Mouse (Mus musculus) left cerebral cortex, postnatal 36 days (tissue): ENCODE results near the gene Gprin1. TPM values are rescaled to one million over a fixed set of nuclear protein-coding genes. Genes with fewer than 3 reads are reported as not detected.

Source experiments
- DNase-seq, 2 experiments: peaks; one replicate each; pipeline ENCODE4 v3.0.0; 2021 to 2022; ENCODE audit warnings: low spot score in 2 of 2, mixed read lengths in 1 of 2
- intact Hi-C: fragments of 180-260 bp; cut with DNase I; formaldehyde crosslinking; loops from one replicate; pipeline ENCODE4 v1.15.1; 2025
- total RNA-seq, 2 experiments: library from RNA; stranded (reverse); gene quantifications; 2 replicates each; pipeline ENCODE4 v1.2.3; 2021

Gprin1 gene
- total RNA-seq, 2 experiments from 2014 or later = 127 to 128 TPM

DNA sequence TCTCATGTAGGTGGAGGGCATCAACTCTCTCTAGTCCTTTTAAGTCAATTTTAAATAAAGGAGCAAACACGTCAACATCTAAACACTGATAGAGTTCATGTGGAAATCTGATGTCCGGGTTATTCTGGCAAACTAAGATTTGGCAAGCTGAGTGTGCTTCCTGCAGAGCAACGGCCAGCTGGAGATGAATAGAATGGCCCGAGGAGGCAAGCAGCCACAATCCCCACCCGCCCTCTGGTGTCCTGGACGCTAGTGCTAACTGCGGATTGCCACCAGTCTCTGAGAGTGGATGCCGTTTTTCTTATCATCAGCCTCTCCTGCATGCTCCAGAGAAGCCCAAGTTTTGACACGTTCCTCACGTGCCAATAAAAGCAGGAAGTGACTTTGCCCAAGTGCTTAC, 2.8 kb downstream of the Gprin1 start:
- intact Hi-C loops = no loop called here
- DNase-seq = no peak

DNA sequence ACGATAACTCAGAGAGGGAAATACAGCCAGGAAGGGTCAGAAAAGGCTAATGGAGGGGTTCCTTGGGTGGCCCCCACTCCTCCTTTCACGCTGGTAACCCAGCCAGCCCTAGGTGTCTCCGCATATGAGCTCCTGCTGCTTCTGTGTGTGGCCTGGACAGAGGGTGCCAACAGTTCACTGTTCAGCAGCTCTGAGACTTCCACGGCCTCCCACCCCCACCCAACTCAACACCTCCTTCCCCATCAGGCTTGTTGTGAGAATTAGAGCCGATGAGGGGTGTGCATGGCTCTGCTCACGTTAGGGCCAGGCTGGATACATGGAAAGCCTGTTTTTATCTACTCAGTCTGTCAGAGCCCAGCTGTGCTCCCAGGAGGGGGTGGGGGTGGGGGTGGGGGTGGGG, 3.6 kb downstream of the Gprin1 start:
- intact Hi-C loops = no loop called here
- no peak for DNase-seq

DNA sequence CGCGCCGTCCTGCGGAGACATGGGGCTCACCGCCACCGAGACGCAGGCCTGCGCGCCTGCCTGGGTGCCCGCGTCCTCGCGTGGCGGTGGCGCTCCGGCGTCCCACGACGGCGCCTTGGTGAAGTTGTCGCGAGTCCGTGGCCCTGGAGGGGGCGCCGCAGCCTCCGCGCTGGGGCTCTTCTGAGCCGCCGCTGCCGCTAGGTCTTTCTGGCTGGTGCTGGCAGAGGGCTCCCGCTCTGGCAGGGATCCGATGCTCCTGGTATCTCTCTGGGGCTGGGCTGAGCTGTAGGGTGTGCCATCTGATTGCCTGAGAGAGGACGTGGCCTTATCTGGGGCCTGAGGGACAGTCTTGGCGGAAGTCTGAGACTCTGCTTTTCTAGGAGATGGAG, 11.5 kb downstream of the Gprin1 start:
- no peak for DNase-seq
- intact Hi-C loops = no loop called here

GRCm38 (mm10) chr13:54737488-54738212, 12.0 kb downstream of the Gprin1 start:
- no peak for DNase-seq
- intact Hi-C loops = no loop called here

DNA sequence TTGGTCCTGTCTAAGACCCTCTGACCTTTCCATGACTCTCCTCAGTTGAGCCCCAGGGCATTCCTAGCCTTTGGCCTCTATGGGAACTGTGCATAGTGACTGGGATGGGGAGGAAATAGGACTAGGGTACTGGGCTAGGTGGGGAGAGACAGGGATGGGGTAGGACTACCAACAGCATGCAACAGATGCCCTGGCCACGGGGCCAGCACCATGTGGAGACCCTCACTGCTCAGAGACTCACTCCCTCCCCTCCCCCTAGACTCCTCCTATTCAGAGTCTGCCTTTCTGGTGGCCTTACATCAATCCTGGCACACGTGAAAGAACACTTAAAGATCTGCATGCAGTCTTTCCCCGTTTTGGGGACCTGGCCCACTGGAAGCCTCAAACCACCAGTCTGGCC, 12.7 kb downstream of the Gprin1 start:
- intact Hi-C loops = no loop called here
- DNase-seq = no peak

DNA sequence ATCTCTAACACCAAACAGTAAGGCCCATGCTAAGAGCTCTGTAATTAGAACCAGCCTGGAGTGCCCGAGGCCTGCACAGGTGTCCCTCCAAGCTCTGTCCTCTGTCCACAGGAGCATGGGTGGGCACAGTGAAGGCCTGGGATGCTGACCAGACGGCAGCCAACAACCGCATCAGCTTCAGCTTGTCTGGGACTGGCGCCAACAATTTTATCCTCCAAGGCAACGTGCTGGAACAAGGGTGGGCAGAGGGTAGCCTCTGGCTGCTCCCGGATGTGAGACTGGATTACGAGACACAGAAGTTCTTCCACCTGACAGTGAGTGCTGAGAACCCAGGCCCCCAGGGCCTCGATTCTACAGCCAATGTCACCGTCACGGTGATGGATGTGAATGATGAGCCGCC, 23.5 kb downstream of the Gprin1 start:
- intact Hi-C loops = no loop called here
- no peak for DNase-seq

GRCm38 (mm10) chr13:54723143-54723542, 26.5 kb downstream of the Gprin1 start:
- intact Hi-C loops = no loop called here
- DNase-seq = no peak

DNA sequence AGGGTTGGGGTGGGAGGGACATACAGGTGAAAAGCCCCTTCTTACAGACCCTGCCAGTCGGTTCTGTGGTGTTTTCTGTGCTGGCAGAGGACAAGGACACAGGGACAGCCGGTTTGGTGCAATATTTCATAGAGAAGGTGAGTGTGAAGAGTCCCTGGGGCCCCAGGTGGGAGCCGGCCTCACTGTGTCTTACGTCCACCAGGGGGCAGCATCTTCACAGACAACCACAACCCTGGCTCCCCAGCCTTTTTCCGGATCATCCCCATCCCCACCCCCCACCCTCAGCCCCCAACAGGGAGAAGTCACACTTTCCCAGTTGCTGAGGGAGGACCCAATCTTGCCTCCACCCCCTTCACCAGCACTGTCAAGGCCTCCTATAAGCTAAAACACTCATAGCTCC, 32.8 kb downstream of the Gprin1 start:
- intact Hi-C loops = loop anchor here (2.0 to 10.0 kb wide), 4 partner anchors 40 to 458 kb away; no protein-coding TSS in a partner anchor

DNA sequence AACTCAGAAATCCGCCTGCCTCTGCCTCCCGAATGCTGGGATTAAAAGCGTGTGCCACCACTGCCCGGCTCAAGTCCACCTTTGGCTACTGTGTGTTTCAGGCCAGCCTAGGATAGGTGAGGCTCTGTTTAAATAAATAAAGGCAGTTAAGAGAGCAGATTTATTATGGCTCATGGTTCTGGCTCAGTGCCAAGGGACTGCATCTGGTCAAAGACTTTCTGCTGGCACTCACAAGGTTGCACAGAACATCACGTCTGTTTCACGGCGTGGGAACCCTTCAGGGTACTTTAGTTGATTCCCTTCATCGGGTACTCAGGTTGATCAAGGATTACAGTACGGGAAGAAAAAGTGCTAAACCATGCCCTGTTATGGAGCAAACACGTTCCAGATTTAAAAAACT, 34.7 kb downstream of the Gprin1 start:
- intact Hi-C loops = loop anchor here (5.0 to 10.0 kb wide), 2 partner anchors 362 to 460 kb away; no protein-coding TSS in a partner anchor
- DNase-seq = no peak

More for the DNA sequence above, 32.8 kb downstream of the Gprin1 start:
- peak; percentile 61 to 67 for DNase-seq

GRCm38 (mm10) chr13:54714393-54714792, 35.3 kb downstream of the Gprin1 start:
- intact Hi-C loops = loop anchor here (10.0 kb wide), 1 partner anchor 460 kb away; no protein-coding TSS in a partner anchor
- no peak for DNase-seq

GRCm38 (mm10) chr13:54710866-54711265, 38.8 kb downstream of the Gprin1 start:
- DNase-seq = no peak
- intact Hi-C loops = loop anchor here (10.0 kb wide), 1 partner anchor 464 kb away; no protein-coding TSS in a partner anchor

DNA sequence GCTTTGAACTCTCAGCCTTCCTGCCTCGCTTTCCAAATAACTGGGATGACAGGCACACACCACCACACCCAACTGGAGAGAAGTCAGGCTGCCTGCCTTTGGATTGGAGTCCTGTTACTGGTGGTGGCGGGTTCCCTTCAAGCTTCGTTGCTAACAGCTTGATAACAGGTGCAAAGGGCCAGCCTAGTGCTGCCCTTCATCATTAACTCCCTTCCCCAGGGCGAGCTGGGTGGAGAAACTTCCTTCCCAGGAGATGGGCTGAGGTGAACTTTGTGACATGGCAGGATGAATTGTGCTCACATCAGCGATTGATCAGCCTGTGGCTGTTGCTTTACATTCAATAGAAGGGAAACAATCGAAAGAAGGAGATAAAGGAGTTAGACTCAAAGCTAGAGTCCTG, 44.8 kb downstream of the Gprin1 start:
- intact Hi-C loops = no loop called here
- DNase-seq = no peak

DNA sequence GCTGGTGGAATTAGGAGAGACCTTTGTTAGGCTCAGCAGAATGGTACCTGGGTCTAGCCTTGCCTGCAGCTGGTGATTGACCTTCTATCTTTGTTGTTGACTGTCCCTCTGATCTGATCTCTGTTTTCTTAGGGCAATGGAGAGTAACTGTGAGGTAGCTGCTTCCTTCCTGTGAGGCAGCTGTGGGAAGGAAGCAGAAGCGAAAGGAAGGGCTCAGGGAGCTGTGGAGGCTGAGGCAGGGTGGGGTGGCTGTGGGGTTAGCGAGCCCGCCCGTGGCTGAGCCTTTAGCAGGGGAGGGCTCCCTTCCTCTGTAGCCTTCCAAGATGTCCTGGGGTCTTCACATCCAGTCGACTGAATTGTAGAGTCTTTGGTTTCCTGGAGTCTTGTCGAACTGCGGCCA, 47.2 kb downstream of the Gprin1 start:
- intact Hi-C loops = no loop called here
- DNase-seq = no peak

DNA sequence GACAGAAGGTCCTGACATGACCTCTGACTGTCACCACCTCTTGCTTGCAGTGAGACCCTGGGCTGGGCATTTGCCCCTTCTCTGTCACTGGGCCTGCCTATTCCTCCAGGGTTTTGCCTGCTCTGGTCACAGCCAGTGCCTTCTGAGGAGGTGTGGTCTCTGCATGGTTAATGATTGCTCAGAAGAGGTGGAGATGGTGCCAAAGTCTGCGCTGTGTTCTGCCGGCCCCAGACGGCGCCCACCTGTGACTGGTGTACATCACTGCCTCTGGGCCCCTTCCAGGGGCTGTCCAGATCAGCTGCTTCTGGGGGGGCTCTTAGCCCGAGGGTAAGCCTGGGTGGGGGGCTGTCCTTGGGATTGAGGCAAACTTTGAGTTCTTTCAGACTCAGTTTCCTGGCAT, 48.4 kb downstream of the Gprin1 start, which contains the start of gene Cdhr2:
Gene Cdhr2, plus strand, starts transcription at position 219 of the 400 bp plus-strand sequence.
- intact Hi-C loops = no loop called here
- DNase-seq = no peak

DNA sequence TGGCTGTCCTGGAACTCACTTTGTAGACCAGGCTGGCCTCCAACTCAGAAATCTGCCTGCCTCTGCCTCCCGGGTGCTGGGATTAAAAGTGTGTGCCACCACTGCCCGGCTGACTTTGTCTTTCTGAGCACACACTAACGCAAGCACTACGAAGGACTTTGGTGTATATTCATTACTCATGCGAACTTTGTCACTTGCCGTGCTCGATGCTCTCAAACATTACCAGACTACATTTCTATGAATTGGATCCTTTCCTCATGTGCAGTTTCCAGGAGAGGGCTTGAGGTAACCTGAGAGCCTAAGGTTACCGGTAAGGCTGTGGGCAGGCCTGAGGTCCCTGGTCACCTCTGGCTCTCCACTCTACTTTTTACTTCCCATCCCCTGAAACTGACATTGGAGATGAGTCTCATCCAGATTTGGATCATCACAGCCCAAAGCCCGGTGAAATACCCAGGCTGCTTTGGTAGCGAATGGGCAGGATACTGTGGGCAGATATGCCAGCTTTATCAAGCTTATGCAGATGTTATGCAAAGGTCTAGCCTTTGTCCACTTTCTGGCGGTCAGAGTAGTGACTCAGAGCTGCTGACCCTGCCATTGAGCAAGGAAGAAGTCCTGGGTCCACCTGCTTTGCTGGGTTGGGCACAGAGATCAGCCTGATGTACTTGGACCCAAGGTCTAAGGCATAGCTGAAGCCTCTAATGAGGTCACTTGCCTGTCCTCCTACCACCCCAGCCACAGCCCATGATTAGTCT, 54.0 kb downstream of the Gprin1 start:
- DNase-seq = no peak
- intact Hi-C loops = no loop called here

- intact Hi-C loops = no loop called here
- DNase-seq = no peak
Observed at GRCm38 (mm10) chr13:54694348-54695060, 55.2 kb downstream of the Gprin1 start.

- DNase-seq = peak; percentile 99
- intact Hi-C loops = no loop called here
Observed at GRCm38 (mm10) chr13:54693558-54694347, 55.9 kb downstream of the Gprin1 start, which contains the start of gene Rnf44. TSS of gene Rnf44 (minus strand) at chr13:54693907.

DNA sequence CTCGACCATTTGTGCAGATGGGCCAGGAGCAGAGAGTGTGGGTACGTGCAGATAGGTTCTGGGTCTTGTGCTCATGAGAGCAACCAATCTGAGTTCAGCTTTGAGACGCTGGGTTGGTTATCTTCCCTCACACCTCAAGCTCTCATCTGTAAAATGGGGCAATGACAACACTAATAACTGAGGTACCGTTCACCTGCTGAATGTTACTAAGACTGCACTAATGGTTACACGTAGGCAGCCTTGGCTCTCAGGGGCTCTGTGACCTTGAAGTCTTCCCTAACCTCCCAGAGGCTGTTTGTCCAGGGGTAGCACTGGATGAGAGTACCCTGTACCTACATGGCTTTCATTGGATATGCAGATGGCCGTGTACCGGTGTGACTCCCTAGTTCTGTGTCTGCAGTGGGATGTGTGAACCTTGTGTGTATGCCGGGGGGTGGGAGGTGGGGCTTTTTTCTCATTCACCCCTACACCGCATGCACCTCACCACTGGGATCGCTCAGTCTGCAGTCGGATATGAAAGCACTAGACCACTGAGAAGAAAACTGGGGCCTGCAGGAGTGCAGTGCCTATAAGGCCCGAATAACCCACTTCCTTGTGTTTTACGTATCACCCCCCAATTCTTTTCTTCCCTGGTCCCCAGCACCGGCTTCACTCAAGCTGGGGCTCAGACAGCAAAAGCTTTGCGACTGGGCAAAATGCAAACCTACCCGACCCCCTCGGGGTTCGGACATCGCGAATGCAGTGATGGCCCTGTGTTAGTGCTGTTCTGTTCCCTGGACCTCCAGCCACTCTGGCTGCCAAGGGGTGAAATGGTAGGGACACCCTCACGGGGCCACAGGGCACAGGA, 56.7 kb downstream of the Gprin1 start:
- intact Hi-C loops = no loop called here
- no peak for DNase-seq

GRCm38 (mm10) chr13:54691737-54692136, 57.9 kb downstream of the Gprin1 start:
- intact Hi-C loops = no loop called here
- DNase-seq = no peak
